Mouse (Mus musculus) cortical plate, adult 2 months (tissue): ENCODE data around the gene Eif3m. TPM values are rescaled to one million over a fixed set of nuclear protein-coding genes. Genes with fewer than 3 reads are reported as not detected.

ENCODE experiments used
- H3K27ac ChIP-seq: fragments of 200-500 bp; 2 replicates; pipeline ENCODE4 v1.5.1; 2012; ENCODE audit warnings: low read length, control low read depth, inconsistent platforms; ENCODE audit not compliant: insufficient read depth
- H3K4me1 ChIP-seq: fragments of 200-500 bp; 2 replicates; pipeline ENCODE4 v1.6.1; 2011; ENCODE audit warnings: low read length; ENCODE audit not compliant: control insufficient read depth, insufficient read depth
- H3K4me3 ChIP-seq: fragments of 200-500 bp; 2 replicates; pipeline ENCODE4 v1.5.1; 2011; ENCODE audit warnings: mild to moderate bottlenecking, low read length, control low read depth; ENCODE audit not compliant: insufficient read depth
- CTCF ChIP-seq: fragments of 200-500 bp; IDR thresholded peaks from 2 replicates; pipeline ENCODE4 v1.5.1; 2011; ENCODE audit warnings: mild to moderate bottlenecking, control low read depth, low read length; ENCODE audit not compliant: insufficient read depth; ENCODE audit errors: extremely low read depth
- POLR2A ChIP-seq: fragments of 200-500 bp; IDR thresholded peaks from 2 replicates; pipeline ENCODE4 v1.6.1; 2011; ENCODE audit warnings: mild to moderate bottlenecking, low read length, control low read depth; ENCODE audit not compliant: insufficient read depth; ENCODE audit errors: extremely low read depth
- polyA plus RNA-seq: library from polyadenylated mRNA; depleted of rRNA; stranded (reverse); fragments of >200 nt; gene quantifications from 2 replicates; pipeline ENCODE4 v1.2.3, GENCODE M21; 2012; rRNA removed

Eif3m gene
- polyA plus RNA-seq, 1 experiment, result 84.1 TPM

DNA sequence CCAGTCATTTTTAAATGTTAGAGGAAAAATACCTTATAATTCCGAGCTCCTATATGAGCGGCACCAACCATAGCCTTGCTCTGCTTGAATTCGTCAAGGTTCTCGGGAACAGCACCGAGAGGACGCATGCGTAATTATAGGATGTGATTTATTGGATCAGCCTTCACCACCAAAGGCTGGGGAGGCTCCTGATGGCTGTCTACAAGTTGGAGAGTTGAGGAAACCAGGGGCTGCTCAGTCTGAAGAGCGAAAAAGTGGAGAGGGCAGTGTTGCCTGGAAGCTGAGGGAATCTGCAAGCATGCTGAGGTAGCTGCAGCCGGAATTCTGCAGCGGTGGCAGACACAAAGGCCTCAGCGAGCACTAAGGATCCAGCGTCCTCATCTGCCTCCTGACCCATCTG, 4.4 kb upstream of the Eif3m start:
- Histone ChIP-seq H3K27ac (no peak overlapping the region), H3K4me1 (no peaks in the 10 kb centered on the region; the same call in none of the 2 replicates), H3K4me3 (no peak overlapping the region)
- TF ChIP-seq POLR2A (no peak), CTCF (no peak)

DNA sequence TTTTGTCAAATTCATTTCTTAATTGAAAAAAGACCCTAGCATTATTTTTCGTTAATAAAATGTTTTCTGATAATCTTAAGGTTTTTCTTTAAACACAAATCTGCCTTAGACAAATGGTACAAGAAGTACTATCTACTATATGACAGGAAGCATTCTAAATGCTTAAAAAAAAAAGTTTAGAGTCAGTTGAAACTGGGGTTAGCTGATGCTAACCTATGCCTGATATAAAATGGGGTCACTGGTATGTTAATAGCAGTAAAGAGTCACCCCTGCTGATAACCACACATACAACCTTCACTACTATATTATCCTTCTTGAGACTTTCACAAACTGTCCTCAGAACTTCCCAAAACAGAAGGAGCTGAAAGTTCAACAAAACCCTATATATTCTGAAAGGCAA, 2.6 kb upstream of the Eif3m start:
- TF ChIP-seq CTCF, result no peak
- TF ChIP-seq POLR2A, result no peak
- no peak overlapping the region for H3K27ac ChIP-seq

DNA sequence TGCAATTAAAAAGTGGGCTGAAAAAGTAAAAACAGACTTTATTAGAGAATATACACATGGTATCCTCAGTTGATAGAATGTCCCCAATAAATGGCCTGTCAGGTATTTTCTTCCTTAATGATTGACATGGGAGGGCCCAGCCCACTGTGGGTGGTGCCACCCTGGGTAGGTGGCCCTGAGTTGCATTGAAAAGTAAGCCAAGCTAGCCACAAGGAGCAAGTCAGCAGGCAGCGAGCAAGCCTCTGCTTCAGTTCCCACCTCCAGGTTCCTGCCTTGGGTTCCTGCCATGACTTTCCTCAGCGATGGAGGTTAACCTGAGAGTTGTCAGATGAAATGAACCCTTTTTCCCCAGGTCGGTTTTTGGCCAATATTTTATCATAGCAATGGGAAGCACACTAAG, 922 bp upstream of the Eif3m start:
- Histone ChIP-seq H3K4me1 (peaks cover 2% of the 10 kb centered on the region), H3K4me3 (peak overlapping the region; percentile 65; the same call in 1 of the 2 replicates), H3K27ac (no peak overlapping the region)
- TF ChIP-seq CTCF, result no peak
- no peak for TF ChIP-seq POLR2A

More for the DNA sequence above, 2.6 kb upstream of the Eif3m start:
- H3K4me1 ChIP-seq, result peaks cover 2% of the 10 kb centered on the region
- H3K4me3 ChIP-seq, result no peak overlapping the region

GRCm38 (mm10) chr2:105016192-105016966, 501 bp downstream of the Eif3m start:
- Histone ChIP-seq H3K4me3 (peak overlapping the region; percentile 65), H3K4me1 (peaks cover 2% of the 10 kb centered on the region), H3K27ac (no peak overlapping the region)
- no peak for TF ChIP-seq POLR2A
- no peak for TF ChIP-seq CTCF

DNA sequence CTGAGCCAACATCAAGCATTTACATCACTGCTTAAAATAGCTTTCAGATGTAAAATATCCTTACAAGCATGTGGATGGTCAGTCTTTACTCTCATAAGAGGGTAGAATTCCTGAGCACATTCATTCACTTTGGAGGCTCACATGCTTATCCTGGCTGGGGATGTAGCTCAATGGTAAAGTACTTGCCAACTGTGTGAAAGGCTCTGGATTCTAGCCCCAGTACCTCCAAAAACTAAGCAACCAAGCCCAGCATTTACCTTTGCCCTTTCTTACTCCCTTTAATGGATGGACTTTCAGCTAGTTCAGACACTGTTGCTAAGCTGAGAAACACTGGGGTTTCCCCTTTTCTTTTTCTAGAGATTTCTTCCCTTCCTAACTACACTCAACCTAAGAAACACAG, 9.6 kb downstream of the Eif3m start:
- no peaks in the 10 kb centered on the region for H3K4me1 ChIP-seq
- no peak for TF ChIP-seq CTCF
- TF ChIP-seq POLR2A, result no peak
- H3K4me3 ChIP-seq, result no peak overlapping the region
- H3K27ac ChIP-seq, result no peak overlapping the region

DNA sequence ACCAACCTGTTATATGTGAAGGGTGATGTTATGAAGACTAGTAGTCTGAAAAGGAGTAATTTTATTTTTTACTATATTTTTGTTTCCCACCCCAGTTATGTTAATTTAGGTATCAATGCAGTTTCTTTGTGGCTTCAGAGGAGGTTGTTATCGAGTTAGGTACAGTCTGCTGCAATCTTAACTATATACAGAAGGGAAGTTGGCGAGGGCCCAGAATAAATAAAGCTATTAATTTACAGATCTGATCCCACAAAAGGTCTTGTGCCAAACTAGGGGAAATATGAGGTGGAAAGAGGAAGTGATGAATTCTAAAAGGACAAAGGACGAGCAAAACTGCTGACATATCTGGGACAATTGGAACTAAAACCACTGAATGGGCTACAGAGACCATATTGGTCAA, 20.7 kb downstream of the Eif3m start:
- H3K4me3 ChIP-seq, result no peak overlapping the region
- H3K4me1 ChIP-seq, result no peaks in the 10 kb centered on the region
- H3K27ac ChIP-seq, result no peak overlapping the region
- no peak for TF ChIP-seq CTCF
- TF ChIP-seq POLR2A, result no peak

GRCm38 (mm10) chr2:104994436-104994835, 22.4 kb downstream of the Eif3m start:
- H3K4me1 ChIP-seq, result no peaks in the 10 kb centered on the region
- H3K27ac ChIP-seq, result no peak overlapping the region
- no peak for TF ChIP-seq CTCF
- no peak for TF ChIP-seq POLR2A
- no peak overlapping the region for H3K4me3 ChIP-seq

- Histone ChIP-seq H3K4me1 (no peaks in the 10 kb centered on the region), H3K4me3 (no peak overlapping the region), H3K27ac (no peak overlapping the region)
- TF ChIP-seq CTCF (no peak), POLR2A (no peak)
These were observed 27.9 kb downstream of the Eif3m start for GRCm38 (mm10) chr2:104988974-104989373.

GRCm38 (mm10) chr2:104985796-104986195, 31.1 kb downstream of the Eif3m start:
- TF ChIP-seq CTCF, result no peak
- no peak for TF ChIP-seq POLR2A
- no peak overlapping the region for H3K27ac ChIP-seq
- H3K4me3 ChIP-seq, result no peak overlapping the region
- no peaks in the 10 kb centered on the region for H3K4me1 ChIP-seq

DNA sequence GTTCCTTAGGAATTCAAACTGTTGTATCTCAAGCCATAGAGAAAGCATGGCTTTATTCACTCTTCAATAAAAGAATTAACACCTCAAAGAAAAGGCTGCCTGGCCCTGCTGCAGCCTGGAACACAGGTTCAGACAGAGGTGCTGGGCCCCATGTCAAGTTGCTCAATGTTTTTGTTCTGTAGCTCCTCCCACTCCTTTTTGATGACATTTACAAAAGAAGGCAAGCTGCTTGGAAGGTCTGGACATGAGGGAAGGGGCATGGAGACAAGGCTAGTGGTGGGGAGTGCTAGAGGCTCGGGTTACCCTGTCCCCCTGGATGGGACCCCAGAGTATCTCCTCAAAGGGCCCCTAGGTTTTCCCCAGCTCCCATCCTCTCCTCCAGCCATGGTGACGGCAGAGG, 35.2 kb downstream of the Eif3m start:
- H3K4me3 ChIP-seq, result no peak overlapping the region
- H3K4me1 ChIP-seq, result no peaks in the 10 kb centered on the region
- H3K27ac ChIP-seq, result no peak overlapping the region
- TF ChIP-seq CTCF, result no peak
- TF ChIP-seq POLR2A, result no peak

DNA sequence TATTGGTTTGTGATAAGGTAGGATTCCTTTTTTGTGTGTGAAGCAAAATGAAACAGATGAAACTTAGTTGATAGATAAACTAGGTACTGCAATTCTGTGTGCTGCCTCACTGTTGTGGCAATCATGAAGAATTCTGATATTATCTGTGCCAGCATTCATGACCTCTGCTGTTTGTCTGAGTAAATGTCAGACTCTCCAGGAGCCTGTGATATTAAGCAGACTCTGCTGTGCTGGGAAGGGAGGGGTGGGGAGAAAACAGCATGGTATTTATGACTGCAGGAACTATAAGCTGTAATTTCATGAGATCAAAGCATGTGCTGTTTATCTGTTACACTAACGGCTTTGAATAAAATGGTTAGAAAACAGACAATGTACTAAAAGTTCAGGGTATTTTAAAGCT, 52.4 kb downstream of the Eif3m start:
- Histone ChIP-seq H3K4me1 (no peaks in the 10 kb centered on the region), H3K27ac (no peak overlapping the region), H3K4me3 (no peak overlapping the region)
- TF ChIP-seq CTCF (no peak), POLR2A (no peak)

Other genes with a start within 250 kb of the Eif3m start
- gene Qser1, start 200.3 kb downstream of the Eif3m start, polyA plus RNA-seq, result 5.6 and 6.3 TPM in 2 replicates
- gene Prrg4, start 167.2 kb downstream of the Eif3m start, polyA plus RNA-seq, result 0.17 and 0.23 TPM in 2 replicates
- gene Ccdc73, start 149.3 kb downstream of the Eif3m start, polyA plus RNA-seq, result 4.4 and 5.1 TPM in 2 replicates
- not detected in 2 replicates for gene Gm11060, start 74.9 kb upstream of the Eif3m start, polyA plus RNA-seq
- gene Wt1, start 109.4 kb upstream of the Eif3m start, polyA plus RNA-seq, result 0.11 and 0.17 TPM in 2 replicates
- not detected in 2 replicates for gene Them7, start 207.2 kb upstream of the Eif3m start, polyA plus RNA-seq